Mouse (Mus musculus): ENCODE measurements around the gene Inpp5d. TPM values are rescaled to one million over a fixed set of nuclear protein-coding genes. Genes with fewer than 3 reads are reported as not detected.

The Inpp5d gene
- total RNA-seq, 4 experiments from 2014 or later, result 1.8 to 3.9 (median 2.6) TPM

GRCm38 (mm10) chr1:87699890-87700448, 79.9 kb downstream of the Inpp5d start:
- DNase-seq (ENCODE audit: low spot score in 2 of 2), result no peak

GRCm38 (mm10) chr1:87704230-87704629, 84.1 kb downstream of the Inpp5d start:
- no peak for DNase-seq (ENCODE audit: low spot score in 2 of 2)

- DNase-seq (ENCODE audit: low spot score in 2 of 2), result no peak
Observed at GRCm38 (mm10) chr1:87706361-87706760, 86.2 kb downstream of the Inpp5d start.

GRCm38 (mm10) chr1:87709020-87709419, 88.9 kb downstream of the Inpp5d start:
- DNase-seq (ENCODE audit: low spot score in 2 of 2), result no peak

- DNase-seq (ENCODE audit: low spot score in 2 of 2), result no peak
Observed at GRCm38 (mm10) chr1:87709661-87710270, 89.7 kb downstream of the Inpp5d start.

GRCm38 (mm10) chr1:87711938-87712613, 92.0 kb downstream of the Inpp5d start:
- DNase-seq (ENCODE audit: low spot score in 2 of 2), result no peak

GRCm38 (mm10) chr1:87712614-87712971, 92.5 kb downstream of the Inpp5d start:
- no peak for DNase-seq (ENCODE audit: low spot score in 2 of 2)

GRCm38 (mm10) chr1:87721382-87721781, 101.3 kb downstream of the Inpp5d start:
- no peak for DNase-seq (ENCODE audit: low spot score in 2 of 2)

- DNase-seq (ENCODE audit: low spot score in 2 of 2), result no peak
Observed at GRCm38 (mm10) chr1:87722081-87722480, 102.0 kb downstream of the Inpp5d start.

- no peak for DNase-seq (ENCODE audit: low spot score in 2 of 2)
Observed at GRCm38 (mm10) chr1:87723351-87723750, 103.2 kb downstream of the Inpp5d start.

GRCm38 (mm10) chr1:87729070-87729469, 109.0 kb downstream of the Inpp5d start:
- no peak for DNase-seq (ENCODE audit: low spot score in 2 of 2)

- DNase-seq (ENCODE audit: low spot score in 2 of 2), result no peak
Observed at GRCm38 (mm10) chr1:87729850-87730249, 109.7 kb downstream of the Inpp5d start.

GRCm38 (mm10) chr1:87730271-87730670, 110.2 kb downstream of the Inpp5d start:
- DNase-seq (ENCODE audit: low spot score in 2 of 2), result no peak

GRCm38 (mm10) chr1:87733212-87733611, 113.1 kb downstream of the Inpp5d start:
- no peak for DNase-seq (ENCODE audit: low spot score in 2 of 2)

- no peak for DNase-seq (ENCODE audit: low spot score in 2 of 2)
Observed at GRCm38 (mm10) chr1:87734153-87734552, 114.0 kb downstream of the Inpp5d start.

- no peak for DNase-seq (ENCODE audit: low spot score in 2 of 2)
Observed at GRCm38 (mm10) chr1:87740584-87741290, 120.6 kb downstream of the Inpp5d start.

- DNase-seq (ENCODE audit: low spot score in 2 of 2), result no peak
Observed at GRCm38 (mm10) chr1:87749360-87749973, 129.4 kb downstream of the Inpp5d start.

- peak; percentile 87 to 89 for DNase-seq (ENCODE audit: low spot score in 2 of 2)
Observed at GRCm38 (mm10) chr1:87755641-87756470, 135.7 kb downstream of the Inpp5d start, which contains the start of gene Atg16l1. TSS of gene Atg16l1 (plus strand) at chr1:87755870.

- no peak for DNase-seq (ENCODE audit: low spot score in 2 of 2)
Observed at GRCm38 (mm10) chr1:87763821-87764220, 143.7 kb downstream of the Inpp5d start.

GRCm38 (mm10) chr1:87765741-87766140, 145.6 kb downstream of the Inpp5d start:
- DNase-seq (ENCODE audit: low spot score in 2 of 2), result no peak

GRCm38 (mm10) chr1:87766233-87766632, 146.1 kb downstream of the Inpp5d start:
- no peak for DNase-seq (ENCODE audit: low spot score in 2 of 2)

Measured in gastrocnemius, adult 8-10 months (tissue).